Mouse (Mus musculus) hindbrain, embryonic 14.5 days (tissue): Measurements from ENCODE around the gene Cd200r1. TPM values are rescaled to one million over a fixed set of nuclear protein-coding genes. Genes with fewer than 3 reads are reported as not detected.

ENCODE experiments used
- ATAC-seq: fragments of 200-750 bp; cut with Nextera tagmentation; 2 replicates; pipeline ENCODE4 v1.8.0; 2017; ENCODE audit warnings: moderate number of reproducible peaks, mild to moderate bottlenecking, moderate TSS enrichment, moderate library complexity; ENCODE audit not compliant: low FRiP score
- DNase-seq: peaks from one replicate; pipeline ENCODE4 v3.0.0-alpha.2; 2015; ENCODE audit warnings: low spot score
- H3K27ac ChIP-seq: fragments of 300-500 bp; sonication (generic); 2 replicates; pipeline ENCODE4 v1.5.1; 2014; ENCODE audit warnings: mild to moderate bottlenecking, moderate library complexity
- H3K27me3 ChIP-seq: fragments of 300-500 bp; sonication (generic); 2 replicates; pipeline ENCODE4 v1.6.1; 2014; ENCODE audit warnings: mild to moderate bottlenecking, low read length, mixed read lengths; ENCODE audit not compliant: control insufficient read depth, insufficient read depth
- H3K36me3 ChIP-seq: fragments of 300-500 bp; sonication (generic); replicated peaks from 2 replicates; pipeline ENCODE4 v1.6.1; 2014; ENCODE audit not compliant: control insufficient read depth, insufficient read depth
- H3K4me1 ChIP-seq: fragments of 300-500 bp; sonication (generic); replicated peaks from 2 replicates; pipeline ENCODE4 v1.6.1; 2014; ENCODE audit warnings: antibody characterized with exemption, low read length, mixed read lengths; ENCODE audit not compliant: control insufficient read depth, insufficient read depth
- H3K4me2 ChIP-seq: fragments of 300-500 bp; sonication (generic); replicated peaks from 2 replicates; pipeline ENCODE4 v1.6.1; 2014; ENCODE audit warnings: mild to moderate bottlenecking, moderate library complexity
- H3K4me3 ChIP-seq: fragments of 300-500 bp; sonication (generic); replicated peaks from 2 replicates; pipeline ENCODE4 v1.5.1; 2014; ENCODE audit warnings: mild to moderate bottlenecking, low read length
- H3K9ac ChIP-seq: fragments of 300-500 bp; sonication (generic); 2 replicates; pipeline ENCODE4 v1.6.1; 2014
- H3K9me3 ChIP-seq: fragments of 300-500 bp; sonication (generic); 2 replicates; pipeline ENCODE4 v1.6.1; 2016; ENCODE audit warnings: low read length; ENCODE audit not compliant: control insufficient read depth
- WGBS: fragments of 180-500 bp; shearing (Covaris S2); extraction: QIAGEN DNeasy Blood & Tissue Kit; methylation state at CpG from one replicate; pipeline ENCODE4 v1.1.7; 2014; 5-methylcytosine and 5-hydroxymethylcytosine counted together
- polyA plus RNA-seq: library from polyadenylated mRNA; unstranded; fragments of >200 nt; fragmentation: Nextera tagmentation; extraction: Ambion mirVana; gene quantifications from 2 replicates; pipeline ENCODE4 v1.2.1, GENCODE M21; 2014

The Cd200r1 gene
- polyA plus RNA-seq, 1 experiment from 2014 or later, result 0.91 TPM

DNA sequence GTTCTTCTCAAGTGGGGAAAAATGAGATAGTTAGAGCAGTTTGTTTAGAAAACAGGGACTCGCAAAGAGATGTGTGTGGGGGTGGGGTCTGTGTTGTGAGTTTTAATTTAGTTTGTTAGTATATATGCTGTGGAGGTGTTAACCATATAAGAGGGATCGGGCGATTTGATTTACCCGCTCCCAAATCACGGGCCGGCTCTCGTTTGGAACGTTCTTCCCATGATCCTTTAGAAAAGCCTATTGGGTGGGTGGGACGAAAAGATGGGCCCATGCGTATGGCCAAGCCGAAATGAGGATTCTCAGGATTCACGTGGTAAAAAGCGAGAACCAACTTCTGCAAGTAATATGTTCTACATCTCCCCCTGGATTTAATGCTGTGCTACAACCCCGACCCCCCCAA is 40.7 kb upstream of the Cd200r1 start:
- Histone ChIP-seq H3K9me3 (no peaks in the 10 kb centered on the region), H3K4me3 (peak overlapping the region; percentile 67), H3K27ac (peak overlapping the region; percentile 89), H3K4me2 (peak overlapping the region; percentile 67), H3K9ac (peak overlapping the region; percentile 72), H3K27me3 (no peaks in the 10 kb centered on the region), H3K36me3 (peaks cover 9% of the 10 kb centered on the region), H3K4me1 (peaks cover 3% of the 10 kb centered on the region; the same call in 1 of the 2 replicates)
- DNase-seq, result peak; percentile 69
- WGBS, result under 1% methylated on average over 14 of the region's 14 CpGs
- peak; percentile 15 for ATAC-seq

DNA sequence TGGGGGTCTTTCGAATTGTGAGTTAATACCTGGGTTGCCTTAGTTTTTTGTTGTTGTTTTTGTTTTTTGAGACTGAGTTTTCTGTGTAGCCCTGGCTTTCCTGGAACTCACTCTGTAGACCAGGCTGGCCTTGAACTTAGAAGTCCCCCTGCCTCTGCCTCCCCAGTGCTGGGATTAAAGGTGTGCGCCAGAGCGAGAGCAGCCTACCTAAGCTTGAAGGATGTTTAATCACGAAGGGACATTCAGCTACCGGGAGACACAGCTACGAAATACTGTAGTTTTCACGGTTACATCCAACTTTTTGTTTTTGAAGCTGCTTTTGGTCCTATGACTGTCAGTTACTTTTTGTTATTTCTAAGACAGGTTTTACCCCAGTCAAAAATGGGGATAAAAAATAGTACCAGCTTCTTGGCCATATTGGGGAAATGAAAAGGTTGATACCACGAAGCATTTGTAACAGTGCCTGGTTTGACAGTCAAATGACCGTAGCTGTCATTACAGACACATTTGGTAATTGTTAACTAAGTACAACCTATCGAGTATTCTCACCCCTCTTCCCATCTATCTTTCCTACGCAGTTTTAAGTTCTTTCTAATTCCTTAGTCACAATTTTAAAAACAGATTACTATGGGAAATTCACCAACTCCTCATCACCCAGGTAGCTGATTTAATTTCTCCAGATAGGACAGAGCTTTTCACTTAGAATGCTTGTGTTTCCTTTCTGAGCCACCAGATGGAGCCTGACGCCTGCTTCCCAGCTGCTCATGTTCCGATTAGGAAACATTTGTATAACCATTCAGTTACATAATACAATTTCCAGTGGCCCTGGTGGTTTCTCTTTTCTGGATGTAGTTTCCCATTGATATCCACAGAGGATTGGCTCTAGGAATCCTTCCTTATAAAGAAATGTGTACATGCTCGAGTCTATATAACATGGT is 40.0 kb upstream of the Cd200r1 start:
- Histone ChIP-seq H3K9me3 (no peaks in the 10 kb centered on the region), H3K27me3 (no peaks in the 10 kb centered on the region), H3K4me3 (peak overlapping the region; percentile 67), H3K27ac (0 out of 2 replicates have a peak overlapping the region, but pooled peaks have one; percentile 11), H3K9ac (peak overlapping the region; percentile 72), H3K36me3 (peaks cover 15% of the 10 kb centered on the region), H3K4me1 (peaks cover 3% of the 10 kb centered on the region; the same call in 1 of the 2 replicates), H3K4me2 (peak overlapping the region; percentile 67)
- peak; percentile 85 for DNase-seq
- no peak for ATAC-seq
- 49% methylated on average over 14 of the region's 14 CpGs for WGBS

DNA sequence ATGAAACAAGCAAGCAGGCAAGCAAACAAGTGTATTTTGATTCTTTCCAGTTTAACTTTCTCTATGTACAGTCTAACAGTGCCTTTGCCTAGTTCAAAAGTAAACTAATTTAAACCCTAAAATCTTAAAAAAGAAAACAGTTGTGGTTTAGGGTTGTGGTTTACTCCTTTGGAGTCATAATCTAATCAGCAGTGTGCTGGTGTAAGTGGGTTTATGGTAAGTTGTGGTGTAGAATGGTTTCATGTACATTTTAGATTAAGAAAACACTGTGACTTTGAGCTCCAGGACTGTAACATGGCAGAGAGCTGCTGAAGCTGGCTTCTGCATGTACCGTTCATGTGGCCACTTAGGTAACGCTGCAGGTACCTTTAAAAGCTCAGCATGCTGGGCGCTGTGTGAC is 38.0 kb upstream of the Cd200r1 start:
- no peak overlapping the region for H3K4me3 ChIP-seq
- ATAC-seq (no peak), DNase-seq (no peak)
- H3K36me3 ChIP-seq, result peaks cover 30% of the 10 kb centered on the region
- H3K27me3 ChIP-seq, result no peaks in the 10 kb centered on the region
- H3K4me2 ChIP-seq, result no peak overlapping the region
- H3K27ac ChIP-seq, result no peak overlapping the region
- peaks cover 3% of the 10 kb centered on the region; the same call in 1 of the 2 replicates for H3K4me1 ChIP-seq
- H3K9me3 ChIP-seq, result no peaks in the 10 kb centered on the region
- WGBS, result 97% methylated on average over 3 of the region's 3 CpGs
- H3K9ac ChIP-seq, result no peak overlapping the region

DNA sequence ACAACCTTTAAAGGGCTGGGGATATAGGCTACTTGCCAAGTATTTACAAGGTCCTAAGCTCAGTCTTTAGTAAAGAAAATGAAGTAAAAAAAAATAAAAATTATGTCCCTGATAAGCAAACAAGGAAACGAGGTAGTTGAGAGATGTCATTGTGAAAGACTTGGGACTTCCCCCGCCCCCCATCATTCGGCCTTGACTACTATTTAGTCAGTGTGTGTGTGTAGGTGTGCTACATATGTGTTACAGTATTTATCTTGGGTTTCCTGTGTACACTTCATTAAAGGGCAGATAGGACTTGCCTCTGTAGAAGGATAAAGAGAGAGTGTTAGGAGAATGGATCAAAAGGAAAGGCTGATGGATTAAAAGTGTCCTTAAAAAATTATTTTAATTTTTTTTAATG is 31.5 kb upstream of the Cd200r1 start:
- Histone ChIP-seq H3K9ac (no peak overlapping the region), H3K27me3 (no peaks in the 10 kb centered on the region), H3K36me3 (peaks cover 92% of the 10 kb centered on the region), H3K4me3 (no peak overlapping the region), H3K27ac (no peak overlapping the region), H3K4me1 (no peaks in the 10 kb centered on the region), H3K9me3 (no peaks in the 10 kb centered on the region), H3K4me2 (no peak overlapping the region)
- no peak for DNase-seq
- WGBS, result 90% methylated on average over 3 of the region's 3 CpGs
- no peak for ATAC-seq

DNA sequence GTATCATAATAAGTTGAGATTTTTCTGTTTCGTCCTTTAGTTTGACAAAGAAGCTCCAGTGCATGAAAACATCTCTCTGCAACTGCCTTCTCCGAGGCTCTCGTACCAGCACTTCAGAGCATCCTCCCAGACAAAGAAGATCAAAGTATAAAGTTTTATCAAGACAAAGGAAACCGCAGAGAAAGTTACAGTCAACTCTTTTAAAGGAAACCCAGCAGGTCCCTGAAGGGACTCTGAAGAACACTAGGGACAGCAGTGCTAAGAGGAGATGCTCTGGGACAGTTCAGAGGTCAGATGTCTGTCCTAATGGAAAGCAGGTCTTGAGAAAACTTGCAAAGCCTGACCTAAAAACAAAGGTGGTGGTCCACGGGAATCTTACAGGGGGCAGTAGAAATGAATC is 29.9 kb upstream of the Cd200r1 start:
- no peak overlapping the region for H3K4me3 ChIP-seq
- 92% methylated on average over 5 of the region's 5 CpGs for WGBS
- ATAC-seq (no peak), DNase-seq (no peak)
- no peaks in the 10 kb centered on the region for H3K9me3 ChIP-seq
- H3K27ac ChIP-seq, result no peak overlapping the region
- H3K4me2 ChIP-seq, result no peak overlapping the region
- no peaks in the 10 kb centered on the region for H3K4me1 ChIP-seq
- H3K9ac ChIP-seq, result no peak overlapping the region
- no peaks in the 10 kb centered on the region for H3K27me3 ChIP-seq
- peaks cover 86% of the 10 kb centered on the region for H3K36me3 ChIP-seq

DNA sequence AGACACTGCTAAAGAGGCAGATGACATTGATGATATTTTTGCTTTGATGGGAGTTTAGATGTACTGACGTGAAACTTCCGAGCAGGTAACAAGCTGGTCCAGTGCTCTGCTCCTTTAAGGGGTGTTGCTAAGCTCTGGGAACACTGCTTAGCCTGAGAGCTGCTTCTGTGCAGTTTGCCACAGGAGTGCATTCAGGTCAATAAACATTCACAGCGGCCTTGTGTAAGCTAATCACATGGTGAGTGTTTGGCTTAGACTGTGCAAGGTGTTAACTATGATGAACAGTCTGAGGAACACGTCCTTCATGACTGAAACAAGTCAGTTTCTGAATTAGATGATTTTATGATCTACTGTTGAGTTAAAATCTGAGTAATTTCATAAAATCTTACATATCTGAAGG is 29.4 kb upstream of the Cd200r1 start:
- peaks cover 86% of the 10 kb centered on the region for H3K36me3 ChIP-seq
- H3K9me3 ChIP-seq, result no peaks in the 10 kb centered on the region
- no peaks in the 10 kb centered on the region for H3K27me3 ChIP-seq
- H3K9ac ChIP-seq, result no peak overlapping the region
- ATAC-seq (no peak), DNase-seq (no peak)
- no peak overlapping the region for H3K27ac ChIP-seq
- no peak overlapping the region for H3K4me3 ChIP-seq
- H3K4me2 ChIP-seq, result no peak overlapping the region
- WGBS, result 92% methylated on average over 4 of the region's 4 CpGs
- no peaks in the 10 kb centered on the region for H3K4me1 ChIP-seq

DNA sequence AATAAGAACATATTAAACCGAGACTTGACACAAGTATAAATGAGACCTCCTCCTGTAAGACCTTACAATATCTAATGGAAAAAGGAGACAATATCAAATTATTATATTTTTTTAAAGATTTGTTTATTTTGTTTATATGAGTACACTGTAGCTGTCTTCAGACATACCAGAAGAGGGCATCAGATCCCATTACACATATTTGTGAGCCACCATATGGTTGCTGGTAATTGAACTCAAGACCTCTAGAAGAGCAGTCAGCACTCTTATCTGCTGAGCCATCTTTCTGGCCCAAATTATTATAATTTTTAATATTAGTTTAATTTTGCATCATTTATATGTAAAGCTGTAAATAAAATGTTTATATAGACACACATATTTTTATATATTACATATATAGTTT is 22.8 kb upstream of the Cd200r1 start:
- Histone ChIP-seq H3K36me3 (peaks cover 35% of the 10 kb centered on the region), H3K4me2 (no peak overlapping the region), H3K4me1 (peaks cover 13% of the 10 kb centered on the region), H3K4me3 (no peak overlapping the region), H3K27ac (no peak overlapping the region), H3K9me3 (no peaks in the 10 kb centered on the region), H3K27me3 (no peaks in the 10 kb centered on the region), H3K9ac (no peak overlapping the region)
- WGBS, result 95% methylated on average over 1 of the region's 1 CpGs
- DNase-seq, result no peak
- no peak for ATAC-seq

DNA sequence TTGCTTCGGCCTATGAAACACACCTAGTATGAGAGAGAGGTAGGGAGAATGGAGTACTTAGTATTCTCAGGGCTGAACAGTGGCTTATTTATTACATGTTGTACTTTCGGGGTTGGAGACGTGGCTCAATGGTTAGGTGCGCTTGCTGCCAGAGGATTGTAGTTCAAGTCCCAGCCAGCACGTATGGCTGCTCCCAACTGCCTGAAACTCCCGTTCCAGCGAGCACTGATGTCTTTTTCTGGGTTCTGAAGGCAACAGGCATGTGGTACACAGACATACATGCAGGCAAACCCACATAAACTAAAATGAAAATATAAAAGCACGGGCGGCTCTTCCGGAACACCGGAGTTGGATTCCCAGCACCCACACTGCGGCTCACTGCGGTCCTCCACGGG is 20.1 kb upstream of the Cd200r1 start:
- DNase-seq (no peak), ATAC-seq (no peak)
- WGBS, result 8% methylated on average over 14 of the region's 14 CpGs

DNA sequence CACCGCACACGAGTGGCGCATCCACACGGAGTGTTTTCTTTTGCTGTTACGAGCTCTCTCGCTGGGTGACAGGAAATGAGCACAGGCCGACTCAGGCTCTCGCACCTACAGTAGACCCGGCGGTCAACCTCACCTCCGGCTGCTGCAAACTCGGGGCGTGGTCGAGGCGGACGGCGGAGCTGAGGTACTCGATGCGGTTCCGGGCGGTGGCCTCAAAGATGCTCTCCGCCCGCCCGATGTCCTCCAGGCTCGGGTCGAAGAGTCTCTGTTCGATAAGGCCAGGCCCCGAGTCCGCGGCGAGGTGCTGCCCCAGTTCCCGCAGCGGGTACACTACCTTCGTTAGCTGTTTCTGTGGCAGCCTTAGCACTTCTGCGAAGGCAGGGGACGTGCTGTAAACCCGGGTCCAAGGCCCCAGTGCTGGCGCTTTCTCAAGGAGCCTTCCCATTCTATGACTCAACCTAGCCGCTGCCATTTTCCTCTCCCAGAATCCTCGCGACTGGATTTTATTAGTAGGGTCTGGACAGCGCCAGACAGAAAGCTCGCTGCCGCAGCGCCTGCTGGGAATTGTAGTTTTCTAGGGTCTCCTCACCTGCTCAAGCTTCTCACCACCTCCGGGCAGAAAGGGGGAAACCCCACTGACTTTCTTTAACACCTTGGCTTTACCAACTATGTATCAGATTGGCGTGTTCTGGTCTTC is 19.5 kb upstream of the Cd200r1 start, which contains the start of gene Gtpbp8:
TSS of gene Gtpbp8 (minus strand) at position 498 of the 697 bp plus-strand sequence.
- Histone ChIP-seq H3K9ac (peak within 1 kb of the TSS; percentile 93), H3K27ac (peak within 1 kb of the TSS; percentile 97), H3K36me3 (peaks cover 14% of the 10 kb centered on the region), H3K4me3 (peak within 1 kb of the TSS; percentile 89), H3K27me3 (no peaks in the 10 kb centered on the region), H3K4me1 (peaks cover 13% of the 10 kb centered on the region), H3K9me3 (no peaks in the 10 kb centered on the region), H3K4me2 (peak within 1 kb of the TSS; percentile 67)
- ATAC-seq (peak; percentile 95), DNase-seq (peak; percentile 93)
- under 1% methylated on average over 44 of the region's 47 CpGs for WGBS

More for the DNA sequence above, 20.1 kb upstream of the Cd200r1 start:
- Histone ChIP-seq H3K27ac (peak overlapping the region; percentile 97), H3K27me3 (no peaks in the 10 kb centered on the region), H3K9me3 (no peaks in the 10 kb centered on the region), H3K4me1 (peaks cover 13% of the 10 kb centered on the region), H3K4me3 (peak overlapping the region; percentile 89), H3K4me2 (peak overlapping the region; percentile 67), H3K36me3 (peaks cover 14% of the 10 kb centered on the region), H3K9ac (peak overlapping the region; percentile 93)
